Mouse (Mus musculus) CD4-positive, CD25-positive, alpha-beta regulatory T cell, adult 9 weeks (primary cell): ENCODE results near the gene Ttc24. TPM values are rescaled to one million over a fixed set of nuclear protein-coding genes. Genes with fewer than 3 reads are reported as not detected.

Source experiments
- polyA plus RNA-seq: library from polyadenylated mRNA; unstranded; fragments of 100-300 nt; shearing (Covaris generic); gene quantifications from one replicate; pipeline ENCODE4 v1.2.1, GENCODE M21; 2017

Gene Ttc24
- not detected for polyA plus RNA-seq

GRCm38 (mm10) chr3:88078204-88078603 is at the start of gene Ttc24:
Gene Ttc24 (minus strand): TSS chr3:88078304.

DNA sequence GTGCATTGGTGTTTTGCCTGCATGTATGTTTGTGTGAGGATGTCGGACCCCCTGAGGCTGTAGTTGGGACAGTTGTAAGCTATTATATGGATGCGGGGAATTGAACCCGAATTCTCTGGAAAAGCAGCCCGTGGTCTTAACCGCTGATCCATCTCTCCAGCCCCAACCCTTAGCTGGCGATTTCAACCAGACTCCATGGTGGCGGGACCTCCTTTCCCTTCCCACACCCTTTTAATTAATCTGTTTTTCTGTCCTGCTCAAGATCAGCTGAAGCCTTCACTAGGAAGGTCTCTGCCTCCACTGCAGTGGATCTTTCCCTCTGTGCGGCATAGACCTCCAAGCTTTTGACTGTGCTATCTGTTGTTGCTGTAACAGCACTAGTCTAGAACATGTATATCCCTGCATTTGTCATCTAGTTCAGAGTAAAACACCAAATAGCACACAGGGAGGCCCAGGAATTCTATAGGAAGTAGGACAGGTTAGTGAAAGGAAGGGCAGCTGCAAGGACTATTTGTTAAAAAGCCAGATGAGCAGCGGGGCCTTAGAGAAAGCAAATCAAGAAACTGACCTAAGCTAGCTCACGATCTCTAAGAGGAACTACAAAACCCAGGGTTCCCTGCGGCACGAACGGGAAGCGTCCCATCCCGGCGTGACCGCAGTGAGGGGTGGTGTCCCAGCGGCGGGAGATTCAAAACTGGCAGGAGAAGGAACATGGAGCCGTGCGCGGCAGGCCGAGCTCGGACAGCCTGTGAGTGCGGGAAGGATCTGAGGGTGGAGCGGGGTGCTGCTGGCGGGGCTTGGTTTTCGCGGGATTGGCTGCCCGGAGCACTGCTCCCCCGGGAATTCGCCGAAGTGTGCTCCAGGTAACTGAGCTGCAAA is 3.5 kb upstream of the Ttc24 start, which contains the start of gene Iqgap3:
Gene Iqgap3, plus strand, starts transcription at position 627 of the 879 bp plus-strand sequence.

GRCm38 (mm10) chr3:88057902-88058696 is 20.0 kb downstream of the Ttc24 start, which contains the start of gene Naxe:
Gene Naxe (minus strand): TSS chr3:88058495.

GRCm38 (mm10) chr3:88042661-88043421 is 35.3 kb downstream of the Ttc24 start, which contains the start of gene Gpatch4:
Gene Gpatch4 (plus strand): TSS chr3:88043108.

DNA sequence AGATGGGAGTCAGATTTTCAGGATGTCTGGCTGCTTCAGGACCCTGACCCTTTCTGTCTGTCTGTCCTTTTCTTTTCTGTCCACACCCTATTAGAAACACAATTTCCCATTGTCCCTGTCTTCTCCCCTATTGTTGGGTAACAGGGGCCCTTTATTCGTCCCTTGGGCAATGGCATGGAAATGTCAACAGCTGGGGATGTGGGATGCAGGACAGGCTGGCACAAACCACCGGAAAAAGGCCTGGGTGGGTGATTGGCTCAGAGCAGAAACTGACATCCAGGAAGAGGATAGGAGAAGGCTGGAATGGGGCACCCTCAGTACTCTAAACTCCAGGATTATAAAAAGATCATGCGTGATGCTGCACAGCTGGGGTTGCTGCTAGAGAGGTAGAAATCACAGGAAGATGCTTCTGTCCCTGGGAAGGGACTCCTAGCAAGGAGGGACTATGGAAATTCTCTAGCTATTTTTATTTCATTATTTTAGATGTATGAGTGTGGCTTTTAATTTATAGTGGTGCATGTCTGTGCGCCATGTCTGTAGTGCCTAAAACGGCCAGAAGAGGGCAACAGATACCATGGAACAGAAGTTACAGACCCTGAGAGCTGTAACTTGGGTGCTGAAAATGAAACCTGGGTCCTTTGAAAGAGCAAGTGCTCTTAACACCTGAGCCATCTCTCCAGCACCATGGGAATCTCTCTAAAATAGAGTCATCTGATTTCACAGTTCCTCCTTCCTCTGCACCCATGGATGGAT is 50.5 kb downstream of the Ttc24 start, which contains the start of gene Hapln2:
Gene Hapln2, minus strand, starts transcription at position 150 of the 753 bp plus-strand sequence.

Other genes starting within 250 kb of the Ttc24 start
- 289 TPM for gene Sh2d2a, start 231.5 kb downstream of the Ttc24 start, polyA plus RNA-seq
- gene Prcc, start 192.7 kb downstream of the Ttc24 start, polyA plus RNA-seq, result 8.1 TPM
- 24.7 TPM for gene Hdgf, start 172.0 kb downstream of the Ttc24 start, polyA plus RNA-seq
- gene Mrpl24, start 158.8 kb downstream of the Ttc24 start, polyA plus RNA-seq, result 148 TPM
- gene Isg20l2, start 148.0 kb downstream of the Ttc24 start, polyA plus RNA-seq, result 8.1 TPM
- gene Rrnad1, start 147.6 kb downstream of the Ttc24 start, polyA plus RNA-seq, result 31.9 TPM
- gene Crabp2, start 129.6 kb downstream of the Ttc24 start, polyA plus RNA-seq, result not detected
- gene Nes, start 107.2 kb downstream of the Ttc24 start, polyA plus RNA-seq, result 0.06 TPM
- gene Bcan, start 78.1 kb downstream of the Ttc24 start, polyA plus RNA-seq, result not detected
- not detected for gene Hapln2, start 50.7 kb downstream of the Ttc24 start, polyA plus RNA-seq
- 43.6 TPM for gene Gpatch4, start 35.2 kb downstream of the Ttc24 start, polyA plus RNA-seq
- gene Naxe, start 19.8 kb downstream of the Ttc24 start, polyA plus RNA-seq, result 102 TPM
- 0.84 TPM for gene Iqgap3, start 3.7 kb upstream of the Ttc24 start, polyA plus RNA-seq
- 22.5 TPM for gene Mef2d, start 64.1 kb upstream of the Ttc24 start, polyA plus RNA-seq
- gene Rhbg, start 176.4 kb upstream of the Ttc24 start, polyA plus RNA-seq, result not detected
- gene Gm38392, start 208.9 kb upstream of the Ttc24 start, polyA plus RNA-seq, result not detected
- 13.7 TPM for gene Tsacc, start 218.7 kb upstream of the Ttc24 start, polyA plus RNA-seq
- gene Cct3, start 218.8 kb upstream of the Ttc24 start, polyA plus RNA-seq, result 344 TPM
- gene Glmp, start 246.7 kb upstream of the Ttc24 start, polyA plus RNA-seq, result 385 TPM